Mouse (Mus musculus) neutrophil, adult 5-6 weeks (primary cell): Measurements from ENCODE around the gene Ttc39b. TPM values are rescaled to one million over a fixed set of nuclear protein-coding genes. Genes with fewer than 3 reads are reported as not detected.

Experiments used
- ATAC-seq: fragments of 151-379, 151-347 bp; 2 replicates; pipeline ENCODE4 v1.8.0; 2017; ENCODE audit warnings: mild to moderate bottlenecking, moderate TSS enrichment; ENCODE audit not compliant: insufficient number of reproducible peaks, poor library complexity, low FRiP score, severe bottlenecking; ENCODE audit errors: extremely low read depth
- total RNA-seq: library from RNA; stranded (forward); fragments of 200-1000 nt; gene quantifications from 2 replicates; pipeline ENCODE4 v1.2.3, GENCODE M21; 2017

The Ttc39b gene
- total RNA-seq, 1 experiment from 2014 or later, result 40.5 TPM

- no peak for ATAC-seq
Measured at GRCm38 (mm10) chr4:83319736-83320135, 4.3 kb downstream of the Ttc39b start.

DNA sequence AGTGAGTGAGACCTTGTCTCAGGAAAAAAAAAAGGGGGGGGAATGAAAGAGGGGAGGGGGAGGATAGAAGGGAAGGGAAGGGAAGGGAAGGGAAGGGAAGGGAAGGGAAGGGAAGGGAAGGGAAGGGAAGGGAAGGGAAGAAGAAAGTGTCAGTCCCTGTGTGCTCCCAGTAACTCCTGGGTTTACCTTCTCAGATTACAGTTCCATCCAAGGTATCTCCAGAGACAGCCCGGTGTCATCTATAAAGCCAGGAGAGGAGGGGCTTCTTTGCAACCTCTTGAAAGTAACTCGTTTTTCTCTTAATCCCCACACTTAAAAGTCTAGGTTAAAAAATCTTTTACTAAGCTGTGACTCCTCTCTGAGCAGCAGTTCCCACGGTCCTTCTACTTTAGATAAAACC, 5.3 kb downstream of the Ttc39b start:
- no peak for ATAC-seq

- no peak for ATAC-seq
Measured at GRCm38 (mm10) chr4:83317826-83318348, 6.2 kb downstream of the Ttc39b start.

DNA sequence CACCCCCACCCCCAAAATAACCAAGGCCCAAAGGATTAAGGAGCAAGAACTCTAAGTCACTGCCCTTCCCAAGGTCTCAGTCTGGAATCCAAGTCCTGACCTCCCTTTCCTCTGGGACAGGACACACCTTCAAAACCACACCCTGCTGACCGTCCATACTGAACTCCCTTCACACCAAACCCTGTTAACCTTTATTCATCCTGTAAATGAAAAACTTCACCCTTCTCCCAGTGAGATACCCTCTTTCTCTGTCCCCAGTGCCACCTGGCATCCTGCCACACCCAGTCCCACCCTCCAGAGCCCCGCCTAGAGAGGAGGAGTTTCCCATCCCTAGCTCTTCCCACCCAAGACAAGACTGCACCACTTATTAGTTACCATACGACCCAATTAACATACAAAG, 7.3 kb downstream of the Ttc39b start:
- ATAC-seq, result no peak

- no peak for ATAC-seq
Measured at GRCm38 (mm10) chr4:83315930-83316329, 8.1 kb downstream of the Ttc39b start.

GRCm38 (mm10) chr4:83314922-83315881, 8.9 kb downstream of the Ttc39b start:
- peak; percentile 35 for ATAC-seq

DNA sequence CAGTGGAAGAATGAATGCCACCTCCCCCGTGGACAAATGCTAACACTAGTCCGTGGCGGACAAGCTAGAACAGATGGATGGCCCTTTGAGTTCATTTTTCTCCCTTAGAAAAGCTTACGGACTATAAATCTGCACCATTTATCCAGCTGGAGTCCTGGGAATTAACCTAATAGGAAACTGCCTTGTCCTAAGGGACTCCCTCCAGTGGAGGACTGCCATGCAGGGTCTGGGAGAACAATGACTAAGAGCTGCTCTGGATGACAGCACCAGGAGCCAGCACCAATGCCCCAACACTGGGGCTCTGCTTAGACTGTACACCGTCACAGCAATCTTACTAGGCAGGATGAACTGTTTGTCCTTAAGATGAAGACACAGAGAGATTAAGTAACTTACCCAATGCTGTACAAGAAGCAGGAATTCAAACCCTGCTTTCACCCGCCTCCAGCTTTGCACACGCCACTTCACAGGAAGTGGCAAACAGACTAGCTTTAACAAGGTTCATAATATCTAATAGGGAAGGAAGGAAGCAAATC, 9.7 kb downstream of the Ttc39b start:
- peak; percentile 43; the same call in 1 of the 2 replicates for ATAC-seq

GRCm38 (mm10) chr4:83312336-83312735, 11.7 kb downstream of the Ttc39b start:
- ATAC-seq, result no peak

DNA sequence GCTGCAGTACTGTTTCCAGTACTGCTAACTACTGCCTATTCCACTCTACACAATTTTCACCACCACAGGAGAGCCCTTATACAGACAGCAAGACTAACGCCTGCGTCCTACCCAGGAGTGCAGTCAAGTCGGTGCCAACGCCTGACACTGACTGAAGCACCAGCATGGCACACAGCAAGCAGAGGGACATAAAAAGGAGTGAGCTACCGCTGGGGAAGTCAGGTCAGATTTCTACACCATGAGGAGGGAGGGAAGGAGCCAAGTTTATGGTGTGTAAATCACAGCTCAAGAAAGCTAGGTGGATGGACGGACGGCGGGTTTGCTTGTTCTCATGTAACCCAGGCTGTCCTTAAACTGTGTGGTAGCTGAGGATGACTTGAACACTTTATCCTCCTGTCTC, 12.6 kb downstream of the Ttc39b start:
- no peak for ATAC-seq

DNA sequence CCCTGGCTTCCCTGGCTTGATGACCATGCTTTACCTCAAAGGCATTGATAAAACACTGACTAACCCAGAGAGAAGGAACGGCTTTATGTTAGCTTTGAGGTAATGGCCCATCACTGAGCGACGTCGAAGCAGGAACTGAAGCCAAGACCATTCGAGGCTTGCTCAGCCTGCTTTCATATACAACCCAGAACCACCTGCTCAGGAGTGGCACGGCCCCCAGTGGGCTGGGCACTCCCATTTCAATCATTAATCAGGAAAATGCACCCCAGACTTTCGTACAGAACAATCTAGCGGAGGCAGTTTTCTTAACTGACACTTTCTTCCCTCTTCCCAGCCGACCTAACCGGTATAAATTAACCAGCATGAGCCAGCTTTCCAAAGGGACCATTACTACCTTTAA, 13.1 kb downstream of the Ttc39b start:
- no peak for ATAC-seq

DNA sequence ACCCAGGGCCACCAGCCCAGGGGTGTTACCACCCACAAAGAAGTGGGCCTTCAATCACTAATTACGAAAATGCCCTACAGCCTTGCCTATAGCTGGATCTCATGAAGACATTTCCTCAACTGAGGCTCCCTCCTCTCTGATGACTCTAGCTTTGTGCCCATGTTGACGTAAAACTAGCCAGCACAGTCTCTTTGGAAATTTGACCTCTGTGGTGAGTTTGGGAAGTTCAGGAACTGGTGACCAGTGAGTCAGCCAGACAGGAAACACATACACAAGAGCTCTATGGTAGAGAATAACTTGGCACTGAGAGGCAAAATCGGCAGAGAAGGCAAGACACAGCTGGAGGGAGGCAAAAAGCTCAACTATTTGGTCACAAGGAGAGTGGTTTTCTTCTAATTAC, 15.1 kb downstream of the Ttc39b start:
- ATAC-seq, result no peak

GRCm38 (mm10) chr4:83307686-83308469, 16.2 kb downstream of the Ttc39b start:
- ATAC-seq, result no peak

DNA sequence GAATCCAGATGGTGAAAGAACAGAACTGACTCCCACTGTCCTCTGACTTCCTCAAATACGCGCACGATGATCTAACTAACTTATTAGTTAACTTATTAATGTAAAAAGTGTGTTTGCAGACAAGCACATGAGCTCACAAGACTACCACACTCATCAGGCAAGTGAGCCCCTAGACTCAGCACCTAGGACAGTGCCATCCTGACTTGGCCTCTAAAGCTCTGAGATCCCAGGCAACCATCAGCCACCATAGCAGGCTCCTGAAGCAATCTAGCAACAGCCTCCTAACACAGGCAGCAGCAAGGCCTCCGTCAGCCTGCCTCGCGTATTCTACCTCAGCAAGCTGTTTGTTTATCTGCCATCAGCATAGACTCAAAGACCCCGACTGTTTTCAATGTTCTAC, 17.2 kb downstream of the Ttc39b start:
- no peak for ATAC-seq

GRCm38 (mm10) chr4:83305099-83305498, 19.0 kb downstream of the Ttc39b start:
- ATAC-seq, result no peak

DNA sequence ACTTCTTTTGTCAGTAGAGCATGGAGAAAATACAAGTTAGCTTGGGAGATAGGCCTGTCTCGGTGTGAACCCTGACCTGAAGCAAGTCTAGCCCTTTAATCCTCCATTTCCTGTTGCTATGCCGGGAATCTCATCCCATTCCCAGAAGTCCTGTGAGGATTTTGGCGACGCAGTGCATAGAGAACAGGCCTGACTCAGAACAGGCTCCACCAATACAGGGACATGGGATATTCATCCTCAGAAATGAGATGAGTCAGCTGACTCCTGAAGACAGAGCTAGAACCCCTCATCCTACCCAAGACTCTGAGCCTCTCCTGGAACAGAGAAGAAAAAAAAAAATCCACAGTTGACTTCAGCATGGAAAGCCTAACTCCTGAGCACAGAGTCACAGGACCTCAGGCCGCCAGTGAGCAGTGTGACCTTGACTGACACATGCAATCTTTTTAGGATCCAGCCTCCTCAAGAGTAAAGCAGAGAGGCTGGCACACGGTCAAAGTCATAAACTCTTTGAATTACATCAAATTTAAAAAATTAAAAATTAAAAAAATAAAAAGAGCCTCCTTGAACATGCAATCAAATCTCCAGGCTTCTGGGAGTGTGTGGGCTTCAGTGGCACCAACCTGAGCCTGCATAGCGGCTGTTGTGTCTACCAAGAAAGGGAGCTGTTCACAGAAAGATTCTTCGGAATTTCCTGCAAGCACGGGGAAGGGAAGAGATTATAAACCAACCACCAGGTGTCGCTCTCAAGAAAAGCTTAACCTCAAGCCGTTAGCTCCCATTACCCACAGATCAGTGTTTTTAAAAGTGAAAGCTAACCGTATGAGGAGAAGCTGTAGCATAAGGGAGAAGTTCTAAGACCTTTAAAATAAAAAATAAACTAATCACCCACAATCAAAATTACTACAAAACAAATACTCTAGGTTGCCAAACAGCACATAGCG, 20.9 kb downstream of the Ttc39b start:
- peak; percentile 91 for ATAC-seq

- no peak for ATAC-seq
Measured at GRCm38 (mm10) chr4:83302123-83302737, 21.8 kb downstream of the Ttc39b start.

DNA sequence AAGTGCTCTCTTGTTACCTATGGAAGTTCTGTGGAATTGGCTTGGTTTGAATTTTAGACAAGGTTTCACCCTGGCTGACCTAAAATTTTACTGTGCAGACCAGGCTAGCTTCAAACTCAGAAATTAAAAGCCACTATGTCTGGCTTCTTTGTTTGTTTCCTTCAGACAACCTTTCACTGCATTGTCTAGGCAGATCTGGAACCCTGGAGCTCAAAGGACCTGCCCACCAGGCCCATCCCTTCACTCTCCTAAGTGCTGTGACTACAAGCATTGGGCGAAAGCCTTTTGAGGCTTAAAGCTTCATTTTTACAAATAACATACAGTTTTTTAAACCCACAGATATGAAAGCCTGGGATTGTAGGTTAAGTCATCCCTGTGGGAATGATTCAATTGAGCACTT, 22.3 kb downstream of the Ttc39b start:
- no peak for ATAC-seq

- ATAC-seq, result no peak
Measured at GRCm38 (mm10) chr4:83284768-83285350, 39.2 kb downstream of the Ttc39b start.
